Mouse (Mus musculus): ENCODE measurements around the gene Syngap1. TPM values are rescaled to one million over a fixed set of nuclear protein-coding genes. Genes with fewer than 3 reads are reported as not detected.
"Not testable (repeated sequence)": the region's sequence is repeated elsewhere in the genome, so short reads cannot be mapped to it uniquely, and the experiment has no call there.

Gene Syngap1
- polyA plus RNA-seq, 1 experiment from 2014 or later: 0.21 TPM

GRCm38 (mm10) chr17:26972703-26973574, 31.9 kb downstream of the Syngap1 start, which contains the start of gene Zbtb9:
TSS of gene Zbtb9 (plus strand) at chr17:26973167.
- peak; percentile 99 for ATAC-seq (ENCODE audit: insufficient read depth)
- Histone ChIP-seq H3K4me1 (replicated peaks) (peaks cover 51% of the 10 kb centered on the region), H3K27me3 (no peaks in the 10 kb centered on the region), H3K9ac (peak within 1 kb of the TSS; percentile 88), H3K27ac (replicated peaks) (peak within 1 kb of the TSS; percentile 84), H3K4me3 (replicated peaks) (peak within 1 kb of the TSS; percentile 84), H3K4me2 (peak within 1 kb of the TSS; percentile 98), H3K36me3 (replicated peaks) (peaks cover 33% of the 10 kb centered on the region), H3K9me3 (replicated peaks) (no peaks in the 10 kb centered on the region)
- WGBS (ENCODE audit: insufficient replicate concordance): under 1% methylated on average over 75 of the region's 75 CpGs

DNA sequence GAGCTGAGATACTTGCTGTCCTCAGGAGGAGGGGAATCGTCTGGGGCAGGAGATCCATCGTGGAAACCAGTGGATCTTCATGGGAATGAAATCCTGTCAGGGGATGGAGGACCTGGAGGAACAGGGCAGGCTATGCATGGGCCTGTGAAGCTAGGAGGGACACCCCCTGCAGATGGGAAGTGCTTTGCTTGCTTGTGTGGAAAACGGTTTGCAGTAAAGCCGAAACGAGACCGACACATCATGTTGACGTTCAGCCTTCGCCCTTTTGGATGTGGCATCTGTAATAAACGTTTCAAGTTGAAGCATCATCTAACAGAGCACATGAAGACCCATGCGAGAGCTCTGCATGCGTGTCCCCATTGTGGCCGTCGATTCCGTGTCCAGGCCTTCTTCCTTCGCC, 33.5 kb downstream of the Syngap1 start:
- peaks cover 38% of the 10 kb centered on the region for H3K36me3 ChIP-seq (replicated peaks)
- H3K27me3 ChIP-seq: no peaks in the 10 kb centered on the region
- H3K27ac ChIP-seq (replicated peaks): no peak overlapping the region
- H3K9me3 ChIP-seq (replicated peaks): no peaks in the 10 kb centered on the region
- WGBS (ENCODE audit: insufficient replicate concordance): 84% methylated on average over 15 of the region's 15 CpGs
- H3K4me3 ChIP-seq (replicated peaks): no peak overlapping the region; the same call in 1 of the 2 replicates
- peaks cover 51% of the 10 kb centered on the region for H3K4me1 ChIP-seq (replicated peaks)
- 0 out of 2 replicates have a peak overlapping the region, but pooled peaks have one; percentile 79 for H3K9ac ChIP-seq
- peak overlapping the region; percentile 98 for H3K4me2 ChIP-seq
- ATAC-seq (ENCODE audit: insufficient read depth): no peak

DNA sequence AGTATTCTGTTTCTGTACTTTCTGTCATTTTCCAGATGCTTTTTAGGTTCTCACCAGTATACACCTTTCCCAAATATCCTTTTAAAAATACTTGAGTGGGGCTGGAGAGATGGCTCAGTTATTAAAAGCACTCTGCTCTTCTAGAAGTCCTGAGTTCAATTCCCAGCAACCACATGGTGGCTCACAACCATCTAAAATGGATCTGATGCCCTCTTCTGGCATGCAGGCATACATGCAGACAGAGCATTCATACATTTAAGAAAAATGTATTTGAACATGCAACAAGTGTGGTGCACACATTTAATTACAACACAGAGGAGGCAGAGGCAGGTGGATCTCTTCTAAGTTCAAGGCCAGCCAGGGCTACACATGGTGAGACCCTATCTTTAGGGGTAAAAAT, 34.4 kb downstream of the Syngap1 start:
- Histone ChIP-seq H3K36me3 (replicated peaks) (peaks cover 38% of the 10 kb centered on the region), H3K9me3 (replicated peaks) (no peaks in the 10 kb centered on the region), H3K4me2 (0 out of 2 replicates have a peak overlapping the region, but pooled peaks have one; percentile 9), H3K9ac (no peak overlapping the region), H3K4me1 (replicated peaks) (peaks cover 51% of the 10 kb centered on the region), H3K4me3 (replicated peaks) (no peak overlapping the region), H3K27me3 (no peaks in the 10 kb centered on the region), H3K27ac (replicated peaks) (no peak overlapping the region)
- no peak for ATAC-seq (ENCODE audit: insufficient read depth)

DNA sequence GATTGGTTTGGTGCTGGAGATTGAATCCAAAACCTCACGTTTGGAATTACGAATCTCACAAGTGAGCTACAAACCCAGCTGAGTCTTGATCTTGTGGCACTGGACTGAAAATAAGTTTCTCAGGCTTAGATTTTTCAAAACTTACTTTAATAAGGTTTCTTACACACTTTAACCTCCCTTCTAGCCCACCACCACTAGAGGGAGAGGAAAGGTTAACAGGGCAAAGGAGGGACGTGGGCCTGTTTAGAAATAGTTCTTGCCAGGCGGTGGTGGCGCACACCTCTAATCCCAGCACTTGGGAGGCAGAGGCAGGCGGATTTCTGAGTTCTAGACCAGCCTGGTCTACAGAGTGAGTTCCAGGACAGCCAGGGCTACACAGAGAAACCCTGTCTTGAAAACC, 36.3 kb downstream of the Syngap1 start:
- H3K4me3 ChIP-seq (replicated peaks); H3K9ac ChIP-seq; H3K4me2 ChIP-seq; H3K27ac ChIP-seq (replicated peaks); H3K9me3 ChIP-seq (replicated peaks); H3K27me3 ChIP-seq; ATAC-seq (ENCODE audit: insufficient read depth): not testable (repeated sequence)
- Histone ChIP-seq H3K36me3 (replicated peaks) (peaks cover 38% of the 10 kb centered on the region), H3K4me1 (replicated peaks) (peaks cover 35% of the 10 kb centered on the region)
- WGBS (ENCODE audit: insufficient replicate concordance): 74% methylated on average over 6 of the region's 6 CpGs

DNA sequence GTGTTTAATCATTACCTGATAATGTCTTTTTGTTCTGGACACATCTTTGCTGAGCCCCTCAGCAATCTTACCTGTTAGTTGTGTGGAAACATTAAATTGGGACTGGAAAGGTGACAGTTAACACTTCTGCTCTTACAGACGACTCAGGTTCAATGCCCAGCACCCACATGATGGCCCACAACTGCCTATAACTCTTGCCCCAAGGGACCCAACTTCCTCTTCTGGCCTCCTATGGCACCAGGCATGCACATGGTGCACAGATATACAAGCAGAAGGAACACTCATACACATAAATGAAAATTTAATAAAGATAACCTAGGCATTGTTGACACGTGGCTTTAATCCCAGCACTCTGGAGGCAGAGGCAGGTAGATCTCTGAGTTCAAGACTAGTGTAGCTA, 38.4 kb downstream of the Syngap1 start:
- Histone ChIP-seq H3K9ac (no peak overlapping the region), H3K4me1 (replicated peaks) (peaks cover 20% of the 10 kb centered on the region), H3K36me3 (replicated peaks) (peaks cover 37% of the 10 kb centered on the region), H3K9me3 (replicated peaks) (no peaks in the 10 kb centered on the region), H3K27ac (replicated peaks) (no peak overlapping the region), H3K27me3 (no peaks in the 10 kb centered on the region), H3K4me2 (no peak overlapping the region), H3K4me3 (replicated peaks) (no peak overlapping the region)
- WGBS (ENCODE audit: insufficient replicate concordance): 36% methylated on average over 2 of the region's 2 CpGs
- no peak for ATAC-seq (ENCODE audit: insufficient read depth)

- Histone ChIP-seq H3K27ac (replicated peaks) (no peak overlapping the region), H3K4me2 (no peak overlapping the region), H3K4me1 (replicated peaks) (0 out of 2 replicates have a peak, but pooled peaks cover 7% of the 10 kb centered on the region), H3K9me3 (replicated peaks) (no peaks in the 10 kb centered on the region), H3K9ac (no peak overlapping the region), H3K4me3 (replicated peaks) (no peak overlapping the region), H3K36me3 (replicated peaks) (peaks cover 21% of the 10 kb centered on the region), H3K27me3 (no peaks in the 10 kb centered on the region)
- WGBS (ENCODE audit: insufficient replicate concordance): 18% methylated on average over 2 of the region's 2 CpGs
- no peak for ATAC-seq (ENCODE audit: insufficient read depth)
Measured at GRCm38 (mm10) chr17:26981050-26981449, 40.0 kb downstream of the Syngap1 start.

- Histone ChIP-seq H3K36me3 (replicated peaks) (peaks cover 1% of the 10 kb centered on the region), H3K9ac (no peak overlapping the region), H3K4me2 (no peak overlapping the region), H3K4me3 (replicated peaks) (no peak overlapping the region), H3K27me3 (no peaks in the 10 kb centered on the region), H3K4me1 (replicated peaks) (0 out of 2 replicates have a peak, but pooled peaks cover 4% of the 10 kb centered on the region), H3K27ac (replicated peaks) (no peak overlapping the region), H3K9me3 (replicated peaks) (no peaks in the 10 kb centered on the region)
- no peak for ATAC-seq (ENCODE audit: insufficient read depth)
- 76% methylated on average over 4 of the region's 4 CpGs for WGBS (ENCODE audit: insufficient replicate concordance)
Measured at GRCm38 (mm10) chr17:26983382-26983781, 42.3 kb downstream of the Syngap1 start.

- Histone ChIP-seq H3K4me3 (replicated peaks) (no peak overlapping the region), H3K36me3 (replicated peaks) (no peaks in the 10 kb centered on the region), H3K27me3 (no peaks in the 10 kb centered on the region), H3K27ac (replicated peaks) (no peak overlapping the region), H3K4me2 (no peak overlapping the region; the same call in 1 of the 2 replicates), H3K9ac (no peak overlapping the region), H3K4me1 (replicated peaks) (0 out of 2 replicates have a peak, but pooled peaks cover 2% of the 10 kb centered on the region), H3K9me3 (replicated peaks) (no peaks in the 10 kb centered on the region)
- ATAC-seq (ENCODE audit: insufficient read depth): peak; percentile 73
- 71% methylated on average over 10 of the region's 10 CpGs for WGBS (ENCODE audit: insufficient replicate concordance)
Measured at GRCm38 (mm10) chr17:26985503-26986179, 44.6 kb downstream of the Syngap1 start.

- H3K9me3 ChIP-seq (replicated peaks): no peaks in the 10 kb centered on the region
- no peak overlapping the region for H3K4me2 ChIP-seq
- ATAC-seq (ENCODE audit: insufficient read depth): no peak
- H3K4me1 ChIP-seq (replicated peaks): peaks cover 6% of the 10 kb centered on the region; the same call in 1 of the 2 replicates
- H3K27me3 ChIP-seq: no peaks in the 10 kb centered on the region
- H3K27ac ChIP-seq (replicated peaks): no peak overlapping the region
- no peak overlapping the region for H3K4me3 ChIP-seq (replicated peaks)
- H3K36me3 ChIP-seq (replicated peaks): no peaks in the 10 kb centered on the region
- H3K9ac ChIP-seq: no peak overlapping the region
Measured at GRCm38 (mm10) chr17:26990521-26990920, 49.5 kb downstream of the Syngap1 start.

DNA sequence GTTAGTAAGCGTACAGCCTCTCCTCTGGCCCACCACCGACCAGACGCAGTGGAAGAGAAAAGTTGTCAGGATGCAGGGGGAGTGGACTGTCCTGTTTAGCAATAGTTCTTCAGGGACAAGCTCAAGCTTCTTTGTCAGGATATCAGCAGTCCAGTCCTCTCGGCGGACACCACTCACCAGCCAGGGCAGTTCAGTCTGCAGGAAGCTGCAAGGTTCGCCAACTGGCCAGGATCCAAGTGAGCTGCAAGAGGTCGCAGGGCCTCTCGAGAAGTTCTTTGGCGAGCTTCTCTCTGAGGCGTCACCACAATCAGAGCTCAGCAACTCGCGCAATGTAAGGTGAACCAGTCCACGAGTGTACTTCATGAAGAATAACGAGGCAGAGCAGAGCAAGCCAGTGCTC, 53.4 kb downstream of the Syngap1 start:
- Histone ChIP-seq H3K4me2 (no peak overlapping the region), H3K27me3 (no peaks in the 10 kb centered on the region), H3K27ac (replicated peaks) (no peak overlapping the region), H3K4me3 (replicated peaks) (no peak overlapping the region), H3K36me3 (replicated peaks) (no peaks in the 10 kb centered on the region), H3K4me1 (replicated peaks) (peaks cover 11% of the 10 kb centered on the region; the same call in 1 of the 2 replicates), H3K9ac (no peak overlapping the region), H3K9me3 (replicated peaks) (no peaks in the 10 kb centered on the region)
- WGBS (ENCODE audit: insufficient replicate concordance): 68% methylated on average over 14 of the region's 14 CpGs
- ATAC-seq (ENCODE audit: insufficient read depth): no peak

DNA sequence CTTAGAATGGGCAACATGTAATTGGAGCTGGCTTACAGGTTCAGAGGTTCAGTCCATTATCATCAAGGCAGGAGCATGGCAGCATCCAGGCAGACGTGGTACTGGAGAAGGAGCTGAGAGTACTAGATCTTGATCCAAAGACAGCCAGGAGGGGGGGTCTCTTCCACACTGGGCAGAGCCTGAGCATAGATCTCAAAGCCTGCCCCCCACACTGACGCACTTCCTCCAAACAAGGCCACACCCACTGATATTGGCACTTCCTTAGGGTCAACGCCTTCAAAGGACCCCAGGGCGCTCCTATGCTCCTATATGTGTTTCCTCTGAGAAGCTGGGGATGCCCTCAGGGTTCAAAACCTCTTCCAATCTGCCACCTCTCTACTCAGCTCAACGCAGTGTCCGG, 54.0 kb downstream of the Syngap1 start:
- Histone ChIP-seq H3K4me1 (replicated peaks) (peaks cover 11% of the 10 kb centered on the region; the same call in 1 of the 2 replicates), H3K4me3 (replicated peaks) (no peak overlapping the region), H3K27me3 (no peaks in the 10 kb centered on the region), H3K4me2 (no peak overlapping the region), H3K9ac (no peak overlapping the region), H3K36me3 (replicated peaks) (no peaks in the 10 kb centered on the region), H3K27ac (replicated peaks) (no peak overlapping the region), H3K9me3 (replicated peaks) (no peaks in the 10 kb centered on the region)
- peak; percentile 25; the same call in 1 of the 2 replicates for ATAC-seq (ENCODE audit: insufficient read depth)
- WGBS (ENCODE audit: insufficient replicate concordance): 46% methylated on average over 6 of the region's 6 CpGs
